Mouse (Mus musculus): Measurements from ENCODE around the gene Nsd1. TPM values are rescaled to one million over a fixed set of nuclear protein-coding genes. Genes with fewer than 3 reads are reported as not detected.

Gene Nsd1
- polyA plus RNA-seq, 1 experiment from 2014 or later, result 13.0 TPM

- Histone ChIP-seq H3K4me3 (ENCODE audit: low read depth, low read length) (peak overlapping the region; percentile 88), H3K27ac (ENCODE audit: low read length) (peak overlapping the region; percentile 93), H3K9me3 (replicated peaks; ENCODE audit: control insufficient read depth, low read length) (no peaks in the 10 kb centered on the region), H3K4me2 (ENCODE audit: low read depth, low read length) (peak overlapping the region; percentile 100), H3K4me1 (ENCODE audit: control insufficient read depth, low read depth, low read length) (peaks cover 49% of the 10 kb centered on the region), H3K36me3 (ENCODE audit: control insufficient read depth, insufficient read depth) (peaks cover 6% of the 10 kb centered on the region), H3K27me3 (ENCODE audit: control insufficient read depth, insufficient read depth, low read depth, low read length) (no peaks in the 10 kb centered on the region), H3K9ac (ENCODE audit: low read depth, low read length) (peak overlapping the region; percentile 95)
- ATAC-seq (ENCODE audit: low read depth), result no peak
- WGBS (ENCODE audit: insufficient replicate concordance), result under 1% methylated on average over 53 of the region's 58 CpGs
Measured at GRCm38 (mm10) chr13:55212361-55213137, 3.0 kb downstream of the Nsd1 start.

- no peak for ATAC-seq (ENCODE audit: low read depth)
- 61% methylated on average over 10 of the region's 10 CpGs for WGBS (ENCODE audit: insufficient replicate concordance)
- peaks cover 54% of the 10 kb centered on the region for H3K4me1 ChIP-seq (ENCODE audit: control insufficient read depth, low read depth, low read length)
Measured at GRCm38 (mm10) chr13:55213138-55213806, 3.7 kb downstream of the Nsd1 start.

GRCm38 (mm10) chr13:55224364-55224763 is 14.8 kb downstream of the Nsd1 start:
- H3K36me3 ChIP-seq (ENCODE audit: control insufficient read depth, insufficient read depth), result peaks cover 10% of the 10 kb centered on the region
- H3K27me3 ChIP-seq (ENCODE audit: control insufficient read depth, insufficient read depth, low read depth, low read length), result no peaks in the 10 kb centered on the region
- no peak overlapping the region for H3K4me3 ChIP-seq (ENCODE audit: low read depth, low read length)
- no peaks in the 10 kb centered on the region for H3K9me3 ChIP-seq (replicated peaks; ENCODE audit: control insufficient read depth, low read length)
- no peaks in the 10 kb centered on the region for H3K4me1 ChIP-seq (ENCODE audit: control insufficient read depth, low read depth, low read length)
- no peak for ATAC-seq (ENCODE audit: low read depth)
- H3K9ac ChIP-seq (ENCODE audit: low read depth, low read length), result no peak overlapping the region
- H3K4me2 ChIP-seq (ENCODE audit: low read depth, low read length), result no peak overlapping the region
- 87% methylated on average over 3 of the region's 3 CpGs for WGBS (ENCODE audit: insufficient replicate concordance)
- H3K27ac ChIP-seq (ENCODE audit: low read length), result no peak overlapping the region

More at GRCm38 (mm10) chr13:55213138-55213806, 3.7 kb downstream of the Nsd1 start:
- Histone ChIP-seq H3K4me3 (ENCODE audit: low read depth, low read length) (peak overlapping the region; percentile 88), H3K36me3 (ENCODE audit: control insufficient read depth, insufficient read depth) (peaks cover 6% of the 10 kb centered on the region), H3K27me3 (ENCODE audit: control insufficient read depth, insufficient read depth, low read depth, low read length) (no peaks in the 10 kb centered on the region), H3K9me3 (replicated peaks; ENCODE audit: control insufficient read depth, low read length) (no peaks in the 10 kb centered on the region), H3K4me2 (ENCODE audit: low read depth, low read length) (peak overlapping the region; percentile 100), H3K9ac (ENCODE audit: low read depth, low read length) (peak overlapping the region; percentile 95), H3K27ac (ENCODE audit: low read length) (peak overlapping the region; percentile 93)

- H3K9ac ChIP-seq (ENCODE audit: low read depth, low read length), result no peak overlapping the region
- ATAC-seq (ENCODE audit: low read depth), result no peak
- H3K4me3 ChIP-seq (ENCODE audit: low read depth, low read length), result no peak overlapping the region
- no peak overlapping the region for H3K27ac ChIP-seq (ENCODE audit: low read length)
- H3K4me2 ChIP-seq (ENCODE audit: low read depth, low read length), result no peak overlapping the region
- H3K4me1 ChIP-seq (ENCODE audit: control insufficient read depth, low read depth, low read length), result no peaks in the 10 kb centered on the region
- 88% methylated on average over 1 of the region's 1 CpGs for WGBS (ENCODE audit: insufficient replicate concordance)
- H3K36me3 ChIP-seq (ENCODE audit: control insufficient read depth, insufficient read depth), result peaks cover 22% of the 10 kb centered on the region
- no peaks in the 10 kb centered on the region for H3K9me3 ChIP-seq (replicated peaks; ENCODE audit: control insufficient read depth, low read length)
- H3K27me3 ChIP-seq (ENCODE audit: control insufficient read depth, insufficient read depth, low read depth, low read length), result no peaks in the 10 kb centered on the region
Measured at GRCm38 (mm10) chr13:55230701-55231100, 21.1 kb downstream of the Nsd1 start.

- no peaks in the 10 kb centered on the region for H3K9me3 ChIP-seq (replicated peaks; ENCODE audit: control insufficient read depth, low read length)
- H3K4me2 ChIP-seq (ENCODE audit: low read depth, low read length), result no peak overlapping the region
- no peak overlapping the region for H3K4me3 ChIP-seq (ENCODE audit: low read depth, low read length)
- no peak overlapping the region for H3K27ac ChIP-seq (ENCODE audit: low read length)
- 91% methylated on average over 3 of the region's 3 CpGs for WGBS (ENCODE audit: insufficient replicate concordance)
- H3K4me1 ChIP-seq (ENCODE audit: control insufficient read depth, low read depth, low read length), result no peaks in the 10 kb centered on the region
- no peak overlapping the region for H3K9ac ChIP-seq (ENCODE audit: low read depth, low read length)
- ATAC-seq (ENCODE audit: low read depth), result no peak
- no peaks in the 10 kb centered on the region for H3K27me3 ChIP-seq (ENCODE audit: control insufficient read depth, insufficient read depth, low read depth, low read length)
- H3K36me3 ChIP-seq (ENCODE audit: control insufficient read depth, insufficient read depth), result peaks cover 48% of the 10 kb centered on the region
Measured at GRCm38 (mm10) chr13:55243205-55243604, 33.6 kb downstream of the Nsd1 start.

GRCm38 (mm10) chr13:55247293-55248030 is 37.9 kb downstream of the Nsd1 start:
- no peaks in the 10 kb centered on the region for H3K9me3 ChIP-seq (replicated peaks; ENCODE audit: control insufficient read depth, low read length)
- H3K27me3 ChIP-seq (ENCODE audit: control insufficient read depth, insufficient read depth, low read depth, low read length), result no peaks in the 10 kb centered on the region
- no peak overlapping the region for H3K4me3 ChIP-seq (ENCODE audit: low read depth, low read length)
- H3K27ac ChIP-seq (ENCODE audit: low read length), result no peak overlapping the region
- WGBS (ENCODE audit: insufficient replicate concordance), result 85% methylated on average over 17 of the region's 17 CpGs
- ATAC-seq (ENCODE audit: low read depth), result no peak
- H3K36me3 ChIP-seq (ENCODE audit: control insufficient read depth, insufficient read depth), result peaks cover 30% of the 10 kb centered on the region
- no peaks in the 10 kb centered on the region; the same call in 1 of the 2 replicates for H3K4me1 ChIP-seq (ENCODE audit: control insufficient read depth, low read depth, low read length)
- H3K9ac ChIP-seq (ENCODE audit: low read depth, low read length), result no peak overlapping the region
- no peak overlapping the region for H3K4me2 ChIP-seq (ENCODE audit: low read depth, low read length)

GRCm38 (mm10) chr13:55249246-55249645 is 39.7 kb downstream of the Nsd1 start:
- no peaks in the 10 kb centered on the region for H3K27me3 ChIP-seq (ENCODE audit: control insufficient read depth, insufficient read depth, low read depth, low read length)
- WGBS (ENCODE audit: insufficient replicate concordance), result 44% methylated on average over 4 of the region's 4 CpGs
- H3K4me2 ChIP-seq (ENCODE audit: low read depth, low read length), result no peak overlapping the region
- ATAC-seq (ENCODE audit: low read depth), result no peak
- no peak overlapping the region for H3K27ac ChIP-seq (ENCODE audit: low read length)
- H3K4me1 ChIP-seq (ENCODE audit: control insufficient read depth, low read depth, low read length), result no peaks in the 10 kb centered on the region; the same call in 1 of the 2 replicates
- H3K9ac ChIP-seq (ENCODE audit: low read depth, low read length), result no peak overlapping the region
- H3K9me3 ChIP-seq (replicated peaks; ENCODE audit: control insufficient read depth, low read length), result no peaks in the 10 kb centered on the region
- H3K4me3 ChIP-seq (ENCODE audit: low read depth, low read length), result no peak overlapping the region
- peaks cover 27% of the 10 kb centered on the region for H3K36me3 ChIP-seq (ENCODE audit: control insufficient read depth, insufficient read depth)

GRCm38 (mm10) chr13:55252820-55253219 is 43.2 kb downstream of the Nsd1 start:
- Histone ChIP-seq H3K9me3 (replicated peaks; ENCODE audit: control insufficient read depth, low read length) (no peaks in the 10 kb centered on the region), H3K4me1 (ENCODE audit: control insufficient read depth, low read depth, low read length) (peaks cover 5% of the 10 kb centered on the region), H3K27me3 (ENCODE audit: control insufficient read depth, insufficient read depth, low read depth, low read length) (no peaks in the 10 kb centered on the region), H3K27ac (ENCODE audit: low read length) (no peak overlapping the region), H3K4me2 (ENCODE audit: low read depth, low read length) (no peak overlapping the region), H3K9ac (ENCODE audit: low read depth, low read length) (no peak overlapping the region), H3K4me3 (ENCODE audit: low read depth, low read length) (no peak overlapping the region), H3K36me3 (ENCODE audit: control insufficient read depth, insufficient read depth) (peaks cover 3% of the 10 kb centered on the region; the same call in 1 of the 2 replicates)
- ATAC-seq (ENCODE audit: low read depth), result peak; percentile 41; the same call in 1 of the 2 replicates
- WGBS (ENCODE audit: insufficient replicate concordance), result 75% methylated on average over 4 of the region's 4 CpGs
